Mouse (Mus musculus) B cell, adult 2 months (primary cell): ENCODE results near the gene Panx1.

Source experiments
- DNase-seq, 2 experiments: peaks; one replicate each; pipeline ENCODE4 v3.0.0; 2022

The Panx1 gene

DNA sequence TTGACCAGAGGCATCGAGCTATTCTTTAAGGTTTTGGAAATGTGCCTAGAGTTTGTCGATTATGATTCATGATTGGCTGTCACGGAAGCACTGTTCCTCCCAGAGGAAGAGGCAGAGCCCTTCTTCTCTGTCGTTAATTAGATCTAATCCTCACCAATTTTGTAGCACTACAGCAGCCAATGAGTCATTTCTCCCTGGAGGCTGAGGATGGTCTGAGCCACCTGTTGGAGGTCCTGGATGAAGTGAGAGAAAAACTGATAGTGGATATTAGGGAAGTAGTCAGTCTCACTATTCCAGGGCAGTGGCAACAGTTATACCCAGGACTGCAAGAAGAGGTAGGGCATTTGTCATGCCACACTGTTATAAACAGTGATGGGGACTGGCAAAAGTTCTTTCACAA, 75.1 kb downstream of the Panx1 start:
- no peak for DNase-seq

DNA sequence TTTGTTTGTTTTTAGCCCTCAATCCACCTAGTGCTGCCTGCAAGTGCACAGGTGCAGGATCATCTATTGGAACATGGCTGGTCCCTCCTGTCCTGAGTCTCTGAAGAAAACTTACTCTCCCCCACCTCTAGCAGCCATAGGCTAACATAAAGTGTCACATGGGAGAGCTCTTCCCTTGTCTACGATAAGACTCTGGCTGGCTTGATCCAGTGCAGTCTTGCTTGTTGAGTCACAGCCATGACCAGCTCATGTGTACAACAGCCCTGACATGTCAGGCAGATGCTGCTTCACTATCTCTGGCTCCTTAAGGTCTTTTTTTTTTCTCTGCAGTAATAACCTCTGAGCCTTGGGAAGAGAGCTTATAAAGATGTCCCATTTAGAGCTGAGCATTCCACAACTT, 77.7 kb downstream of the Panx1 start:
- no peak for DNase-seq

DNA sequence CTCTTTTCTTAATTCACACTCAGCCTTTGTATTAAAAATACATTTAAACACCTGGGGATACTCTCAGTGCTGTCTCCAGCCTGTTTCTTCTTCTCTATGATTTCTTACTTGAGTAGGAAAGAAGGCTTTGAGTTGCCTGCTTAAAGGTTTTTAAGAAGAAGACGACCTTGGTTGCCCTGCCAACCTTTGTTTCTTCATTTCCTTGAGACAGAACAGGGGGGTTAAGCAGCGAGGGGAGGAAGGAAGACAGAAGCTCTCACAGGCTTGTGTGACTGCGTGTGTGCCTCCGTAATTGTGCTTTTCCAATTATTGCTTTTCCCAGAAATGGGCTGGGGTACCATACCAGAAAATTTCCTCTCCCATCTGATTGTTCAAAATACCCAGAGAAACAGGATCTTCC, 78.5 kb downstream of the Panx1 start:
- DNase-seq = no peak

DNA sequence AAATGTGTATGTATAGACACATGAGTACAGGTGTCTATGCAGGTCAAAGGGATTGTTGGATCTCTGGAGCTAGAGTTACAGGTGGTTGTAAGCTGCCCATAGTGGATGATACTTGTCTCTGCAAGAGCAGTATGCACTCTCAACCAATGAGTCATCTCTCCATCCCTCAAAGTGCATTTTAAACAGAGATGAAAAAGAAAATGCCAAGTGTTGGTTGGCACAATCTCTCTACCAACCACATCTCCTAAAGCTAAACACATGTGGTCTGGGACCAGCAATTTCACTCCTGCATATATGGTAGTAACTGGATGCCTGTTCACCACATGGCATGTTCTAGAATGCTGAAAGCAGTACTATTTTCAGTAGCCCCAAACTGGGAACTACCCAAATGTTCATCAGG, 79.9 kb downstream of the Panx1 start:
- DNase-seq = no peak

DNA sequence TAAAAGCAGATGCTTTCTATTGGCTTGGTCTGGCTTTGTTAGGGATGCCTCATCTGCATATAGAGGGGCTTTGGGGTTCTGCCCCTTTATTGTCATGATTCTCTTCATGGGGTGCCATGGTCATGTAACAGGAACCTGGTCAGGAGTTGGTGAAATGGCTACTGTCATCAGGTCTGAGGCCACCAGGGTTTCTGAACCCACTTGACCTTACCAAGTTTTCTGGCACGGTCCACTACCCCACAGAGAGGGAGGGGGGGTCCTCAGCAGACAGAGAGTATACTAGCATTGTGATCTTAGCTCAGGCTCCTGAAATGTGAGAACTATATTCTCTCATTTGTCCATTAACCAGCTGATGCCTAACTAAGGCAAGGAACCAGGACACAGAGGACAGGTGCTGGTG, 82.5 kb downstream of the Panx1 start:
- DNase-seq = no peak

DNA sequence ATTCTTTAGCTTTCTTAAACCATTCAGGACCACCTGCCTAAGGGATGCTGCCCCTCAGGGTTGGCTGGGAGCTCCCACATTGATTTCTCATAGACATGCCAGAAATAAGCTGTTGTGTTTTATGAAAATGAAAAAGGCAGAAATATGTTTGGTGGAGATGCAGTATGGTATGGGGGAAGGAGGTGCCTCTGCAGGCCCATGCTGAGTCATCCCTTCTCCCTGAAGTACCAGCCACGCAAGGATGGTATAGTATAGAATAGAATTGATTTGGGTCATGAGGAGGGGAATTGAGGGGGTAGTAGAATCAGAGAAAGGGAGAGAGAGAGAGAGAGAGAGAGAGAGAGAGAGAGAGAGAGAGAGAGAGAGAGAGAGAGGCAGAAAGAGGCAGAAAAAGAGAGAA, 90.6 kb downstream of the Panx1 start:
- DNase-seq = no peak
